Mouse (Mus musculus) neutrophil, adult 5-6 weeks (primary cell): Measurements from ENCODE around the gene Jmjd4. TPM values are rescaled to one million over a fixed set of nuclear protein-coding genes. Genes with fewer than 3 reads are reported as not detected.

Experiments
- total RNA-seq: library from RNA; stranded (forward); fragments of 200-1000 nt; gene quantifications from 2 replicates; pipeline ENCODE4 v1.2.3, GENCODE M21; 2017

Gene Jmjd4
- total RNA-seq, 1 experiment from 2014 or later, result 11.2 TPM

Other genes starting within 250 kb of the Jmjd4 start
- gene Mrpl55, start 247.6 kb upstream of the Jmjd4 start, total RNA-seq, result 16.1 and 17.1 TPM in 2 replicates
- gene 2310033P09Rik, start 241.7 kb upstream of the Jmjd4 start, total RNA-seq, result 12.0 and 14.5 TPM in 2 replicates
- gene Arf1, start 221.8 kb upstream of the Jmjd4 start, total RNA-seq, result 210 and 259 TPM in 2 replicates
- gene Wnt3a, start 159.3 kb upstream of the Jmjd4 start, total RNA-seq, result not detected in 2 replicates
- not detected in 2 replicates for gene Wnt9a, start 143.1 kb upstream of the Jmjd4 start, total RNA-seq
- not detected in 2 replicates for gene Prss38, start 74.4 kb upstream of the Jmjd4 start, total RNA-seq
- 6.3 and 6.9 TPM in 2 replicates for gene Snap47, start 1.1 kb downstream of the Jmjd4 start, total RNA-seq
- 2.7 and 4.4 TPM in 2 replicates for gene Zfp867, start 22.4 kb downstream of the Jmjd4 start, total RNA-seq
- 9.2 and 14.0 TPM in 2 replicates for gene Zkscan17, start 76.7 kb downstream of the Jmjd4 start, total RNA-seq
- 146 and 152 TPM in 2 replicates for gene Nlrp3, start 91.5 kb downstream of the Jmjd4 start, total RNA-seq
- not detected in 2 replicates for gene Olfr222, start 126.2 kb downstream of the Jmjd4 start, total RNA-seq
- gene Olfr223, start 143.2 kb downstream of the Jmjd4 start, total RNA-seq, result not detected in 2 replicates
- gene Mprip, start 211.3 kb downstream of the Jmjd4 start, total RNA-seq, result 71.6 and 72.9 TPM in 2 replicates